Mouse (Mus musculus): Measurements from ENCODE around the gene Qtrt2.
A peak's percentile ranks its signal among the peaks of the same experiment; 100 is the strongest.

The Qtrt2 gene

GRCm38 (mm10) chr16:43925001-43925558 is 1.5 kb downstream of the Qtrt2 start:
- peak; percentile 36 for DNase-seq

GRCm38 (mm10) chr16:43922630-43923029 is 4.0 kb downstream of the Qtrt2 start:
- no peak for DNase-seq

DNA sequence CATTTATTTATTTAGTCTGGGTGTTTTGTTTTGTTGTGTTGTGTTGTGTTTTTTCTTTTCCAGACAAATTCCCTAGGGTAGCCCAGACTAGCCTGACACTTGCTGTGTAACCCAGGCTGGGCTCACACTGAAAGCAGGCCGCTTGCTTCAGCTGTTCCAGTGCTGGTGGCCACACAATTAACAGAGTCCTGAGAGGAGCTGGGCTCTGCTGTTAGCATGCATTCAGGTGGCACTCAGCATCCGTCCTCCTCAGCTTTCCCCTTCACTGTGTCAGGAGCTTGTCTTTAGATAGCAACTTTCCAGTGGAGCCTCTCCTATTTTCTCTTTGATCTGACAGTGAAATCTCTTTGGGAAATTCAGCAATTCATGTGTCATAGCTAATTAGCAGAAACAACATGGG is 4.6 kb downstream of the Qtrt2 start:
- no peak for DNase-seq

- peak; percentile 73 for DNase-seq
Measured at GRCm38 (mm10) chr16:43918867-43919266, 7.7 kb downstream of the Qtrt2 start.

DNA sequence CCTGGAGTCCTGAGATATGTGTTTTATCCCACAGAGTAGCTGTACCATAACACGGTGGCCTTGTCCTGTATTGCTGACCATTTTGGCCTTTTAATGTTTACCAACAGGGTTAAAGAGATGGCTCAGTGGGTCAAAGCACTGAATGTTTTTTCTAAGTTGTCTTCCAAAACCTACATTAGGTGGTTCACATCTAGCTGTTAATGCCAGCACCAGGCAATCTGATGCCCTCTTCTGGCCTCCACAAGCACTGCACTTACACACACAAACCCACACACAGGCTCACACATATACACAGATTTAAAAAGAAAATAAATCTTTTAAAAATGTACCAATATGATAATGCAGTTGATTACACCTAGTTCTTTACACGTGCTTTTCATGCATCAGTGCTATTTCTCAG is 17.7 kb downstream of the Qtrt2 start:
- DNase-seq: peak; percentile 68

DNA sequence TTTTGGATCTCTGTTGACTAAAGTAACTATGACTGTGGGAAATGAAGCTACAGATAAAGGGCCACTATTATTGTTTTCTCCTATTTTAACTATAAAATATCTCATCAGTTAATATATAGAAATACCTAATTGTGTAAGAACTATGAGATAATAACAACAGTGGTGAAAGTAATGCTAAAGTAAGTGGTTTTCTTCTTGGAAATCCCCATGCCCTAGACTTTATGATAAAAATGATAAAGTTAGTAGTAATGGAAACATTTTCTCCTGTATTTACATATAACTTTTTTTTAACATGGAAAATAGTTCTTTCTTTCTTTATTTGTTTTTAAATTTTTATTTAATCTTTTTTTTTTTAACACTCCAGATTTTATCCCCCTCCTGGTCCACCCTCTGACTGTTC is 26.0 kb downstream of the Qtrt2 start:
- DNase-seq: no peak

- DNase-seq: peak; percentile 21
Measured at GRCm38 (mm10) chr16:43900138-43900537, 26.5 kb downstream of the Qtrt2 start.

DNA sequence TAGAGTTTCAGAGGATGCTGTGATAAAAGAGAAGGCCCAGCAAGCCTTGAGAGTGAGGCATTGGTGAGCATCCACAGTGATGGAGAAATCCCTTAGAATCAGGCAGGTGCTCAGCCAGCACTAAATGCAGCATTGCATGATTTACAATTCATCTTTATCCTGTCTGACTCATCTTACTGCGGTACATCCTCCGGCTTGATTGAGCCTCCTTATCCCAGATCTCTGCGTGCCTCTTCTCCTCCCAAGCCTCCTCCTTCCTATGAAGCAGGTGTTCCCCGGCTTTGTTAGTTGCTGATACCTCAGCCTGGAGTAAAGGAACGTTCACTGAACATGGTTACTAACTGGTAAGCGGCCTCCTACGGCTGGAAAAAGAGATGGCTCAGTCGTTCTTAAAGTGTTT is 32.1 kb downstream of the Qtrt2 start:
- peak; percentile 63 for DNase-seq

GRCm38 (mm10) chr16:43890747-43891336 is 35.8 kb downstream of the Qtrt2 start:
- DNase-seq: peak; percentile 25

DNA sequence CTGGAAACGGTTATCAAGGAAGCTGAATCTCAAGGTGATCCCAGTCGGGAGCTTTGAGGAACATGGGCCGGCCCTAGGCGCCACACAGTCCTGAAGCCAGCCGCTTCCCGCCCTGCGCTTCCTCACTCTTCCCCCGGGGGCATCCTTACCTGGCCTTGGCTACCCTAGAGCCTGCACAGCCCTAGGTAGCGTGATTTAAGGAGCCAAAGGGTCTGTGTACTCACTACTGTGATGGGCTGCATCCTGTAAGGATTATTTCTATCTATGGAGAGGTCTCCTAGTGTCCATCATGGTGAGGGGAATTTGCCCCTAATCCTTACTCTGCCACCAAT is 36.6 kb downstream of the Qtrt2 start:
- no peak for DNase-seq

GRCm38 (mm10) chr16:43889208-43890004 is 37.2 kb downstream of the Qtrt2 start, which contains the start of gene Ccdc191:
Gene Ccdc191 (plus strand): TSS chr16:43889800.
- DNase-seq: peak; percentile 100

DNA sequence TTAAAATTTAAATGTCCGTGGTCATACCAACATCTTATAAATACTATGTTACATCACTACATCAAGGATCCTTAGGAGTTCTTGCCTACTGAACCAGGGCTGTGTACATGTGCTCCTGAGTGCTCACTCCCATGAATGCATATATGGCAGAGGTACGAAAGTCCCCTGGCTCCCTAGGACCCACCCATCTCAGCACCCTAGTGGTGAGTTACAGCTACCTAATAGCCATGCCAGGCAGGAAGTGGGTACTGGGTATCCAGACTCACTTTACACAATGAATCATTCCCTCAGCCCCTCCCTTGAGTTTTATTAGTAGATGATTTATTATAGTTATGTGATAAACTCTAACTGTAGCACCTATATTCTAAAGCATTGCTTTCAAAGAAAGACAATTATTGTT is 44.3 kb downstream of the Qtrt2 start:
- DNase-seq: peak; percentile 50

DNA sequence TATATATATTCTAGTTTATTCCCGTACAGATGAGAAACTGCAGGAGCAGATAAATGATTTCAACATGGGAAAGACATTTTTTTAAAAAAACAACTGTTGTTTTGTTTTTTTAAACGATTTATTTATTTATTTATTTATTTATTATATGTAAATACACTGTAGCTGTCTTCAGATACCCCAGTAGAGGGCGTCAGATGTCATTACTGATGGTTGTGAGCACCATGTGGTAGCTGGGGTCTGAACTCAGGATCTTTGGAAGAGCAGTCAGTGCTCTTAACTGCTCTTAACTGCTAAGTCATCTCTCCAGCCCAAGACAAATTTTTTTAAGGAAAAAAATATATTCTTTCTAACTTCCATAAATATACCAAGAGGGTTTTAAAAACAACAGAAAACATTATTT is 45.0 kb downstream of the Qtrt2 start:
- DNase-seq: no peak

- peak; percentile 75 for DNase-seq
Measured at GRCm38 (mm10) chr16:43879769-43880168, 46.8 kb downstream of the Qtrt2 start.

GRCm38 (mm10) chr16:43871419-43871818 is 55.2 kb downstream of the Qtrt2 start:
- DNase-seq: peak; percentile 94

DNA sequence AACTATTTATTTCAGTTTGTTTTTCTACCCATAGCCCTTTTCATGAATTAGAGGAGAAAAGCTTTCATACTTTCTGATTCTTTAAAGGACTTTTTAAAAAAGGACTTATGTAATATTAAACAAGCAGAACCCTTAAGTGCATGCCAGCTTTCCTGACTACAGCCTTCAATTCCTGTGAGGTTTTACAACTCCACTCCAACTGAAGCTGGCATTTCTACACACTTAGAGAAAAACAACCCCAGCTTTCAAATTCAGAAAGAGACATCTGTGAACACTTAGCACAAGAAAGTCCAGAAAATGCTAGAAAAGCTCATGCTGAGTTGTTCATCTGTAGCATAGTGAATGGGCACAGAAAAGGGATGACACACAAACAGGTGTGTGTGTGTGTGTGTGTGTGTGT is 56.8 kb downstream of the Qtrt2 start:
- DNase-seq: no peak

DNA sequence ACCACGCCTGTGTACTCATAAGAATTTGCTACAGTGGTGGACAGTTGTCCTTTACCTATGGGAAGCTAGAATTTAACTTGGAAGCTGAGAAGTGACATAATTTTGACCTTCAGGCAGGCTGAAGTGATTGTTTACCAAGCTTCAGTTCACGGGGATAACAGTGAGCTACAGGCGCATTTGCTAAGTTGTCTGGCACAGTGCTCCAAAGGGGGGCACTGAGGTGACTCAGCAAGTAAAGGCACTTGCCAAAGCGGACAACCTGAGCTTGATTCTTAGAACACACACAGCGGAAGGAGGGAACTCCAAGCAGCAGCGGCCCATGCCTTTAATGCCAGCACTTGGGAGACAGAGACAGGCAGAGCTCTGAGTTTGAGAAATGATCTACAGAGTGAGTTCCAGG is 66.0 kb downstream of the Qtrt2 start:
- DNase-seq: peak; percentile 76

- peak; percentile 56 for DNase-seq
Measured at GRCm38 (mm10) chr16:43858941-43859476, 67.6 kb downstream of the Qtrt2 start.

GRCm38 (mm10) chr16:43849839-43850238 is 76.8 kb downstream of the Qtrt2 start:
- no peak for DNase-seq

DNA sequence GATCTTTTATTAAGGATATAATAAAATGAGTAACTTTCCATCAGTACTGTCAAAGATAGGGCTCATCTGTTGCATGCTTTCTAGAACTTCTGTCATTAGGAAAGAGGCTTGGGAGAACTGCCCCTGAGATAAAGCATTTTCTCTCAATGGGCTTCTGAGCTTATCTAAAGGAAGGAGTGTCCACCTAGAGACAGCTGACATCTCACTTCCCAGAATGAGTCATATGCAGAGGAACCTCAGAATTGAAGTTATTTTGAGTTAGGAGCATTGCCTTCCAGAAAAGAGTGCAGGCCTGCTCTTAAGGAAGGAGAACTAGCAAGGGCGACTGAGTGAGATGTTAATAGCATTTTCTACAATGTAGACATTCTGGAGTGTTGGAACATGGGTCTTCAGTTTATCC is 85.4 kb downstream of the Qtrt2 start:
- DNase-seq: no peak

- no peak for DNase-seq
Measured at GRCm38 (mm10) chr16:43831957-43832356, 94.7 kb downstream of the Qtrt2 start.

DNA sequence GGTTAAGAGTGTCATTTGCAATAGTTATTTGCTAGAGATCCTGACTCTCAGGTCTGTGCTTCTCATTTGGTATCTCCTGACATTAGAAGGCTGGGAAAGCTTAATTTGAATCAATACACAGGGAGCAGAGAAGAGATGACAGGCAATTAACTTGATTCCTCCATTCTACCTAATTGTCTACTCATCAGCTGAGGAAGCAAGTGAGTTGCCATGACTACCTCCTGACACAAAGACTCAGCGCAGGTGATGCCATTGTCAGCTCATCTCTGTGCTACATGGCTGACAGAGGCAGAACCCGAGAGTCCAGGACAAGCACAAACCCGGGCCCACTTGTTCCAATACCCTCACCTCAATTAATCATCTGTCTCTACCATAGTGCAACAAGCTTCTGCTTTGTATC is 99.1 kb downstream of the Qtrt2 start:
- DNase-seq: no peak

- DNase-seq: no peak
Measured at GRCm38 (mm10) chr16:43818404-43818803, 108.2 kb downstream of the Qtrt2 start.

- DNase-seq: no peak
Measured at GRCm38 (mm10) chr16:43816321-43816720, 110.3 kb downstream of the Qtrt2 start.
